Mouse (Mus musculus): ENCODE results near the gene Pgghg. TPM values are rescaled to one million over a fixed set of nuclear protein-coding genes. Genes with fewer than 3 reads are reported as not detected.

The Pgghg gene
- polyA plus RNA-seq, 1 experiment from 2014 or later: 6.3 TPM

DNA sequence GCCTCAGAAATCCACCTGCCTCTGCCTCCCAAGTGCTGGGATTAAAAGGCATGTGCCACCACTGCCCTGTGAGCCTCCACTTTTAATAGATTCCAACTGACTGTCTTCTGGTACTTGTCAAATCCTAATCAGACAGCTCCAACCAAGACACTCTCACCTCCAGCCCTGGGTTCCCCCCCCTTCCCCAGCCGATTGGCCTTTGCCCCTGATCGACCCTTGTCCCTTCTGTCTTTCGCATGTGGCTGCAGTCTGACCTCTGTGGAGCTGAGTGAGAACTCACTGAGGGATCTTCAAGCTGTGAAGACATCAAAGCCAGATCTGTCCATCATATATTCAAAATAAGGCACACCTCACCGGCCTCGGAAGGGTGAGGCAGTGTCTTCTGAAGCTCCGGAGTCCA, 14.0 kb upstream of the Pgghg start:
- H3K4me3 ChIP-seq (replicated peaks): no peak overlapping the region
- H3K4me2 ChIP-seq: no peak overlapping the region
- peaks cover 41% of the 10 kb centered on the region for H3K27me3 ChIP-seq (replicated peaks)
- 88% methylated on average over 6 of the region's 6 CpGs for WGBS
- no peaks in the 10 kb centered on the region for H3K36me3 ChIP-seq
- no peak for ATAC-seq (ENCODE audit: low FRiP score)
- no peak overlapping the region for H3K27ac ChIP-seq (replicated peaks)
- no peaks in the 10 kb centered on the region for H3K9me3 ChIP-seq (replicated peaks)
- H3K4me1 ChIP-seq: peaks cover 17% of the 10 kb centered on the region
- no peak overlapping the region for H3K9ac ChIP-seq (replicated peaks)

DNA sequence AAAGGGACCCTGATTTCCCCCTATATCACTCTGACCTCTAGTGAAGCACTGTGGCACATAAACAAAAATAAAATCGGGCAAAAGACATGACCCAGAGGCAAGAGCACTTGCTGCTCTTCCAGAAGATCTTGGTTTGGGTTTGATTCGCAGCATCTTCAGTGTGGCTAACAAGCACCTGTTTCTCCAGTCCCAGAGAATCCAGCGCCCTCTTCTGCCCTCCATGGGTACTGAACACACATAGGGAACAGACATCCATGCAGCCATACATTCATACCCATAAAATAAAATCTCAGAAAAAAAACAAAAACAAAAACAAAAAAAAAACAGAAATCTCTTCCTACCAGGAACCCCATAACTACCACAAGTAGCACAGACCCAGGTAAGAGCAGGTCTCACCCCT, 2.8 kb upstream of the Pgghg start:
- WGBS: 54% methylated on average over 3 of the region's 3 CpGs

DNA sequence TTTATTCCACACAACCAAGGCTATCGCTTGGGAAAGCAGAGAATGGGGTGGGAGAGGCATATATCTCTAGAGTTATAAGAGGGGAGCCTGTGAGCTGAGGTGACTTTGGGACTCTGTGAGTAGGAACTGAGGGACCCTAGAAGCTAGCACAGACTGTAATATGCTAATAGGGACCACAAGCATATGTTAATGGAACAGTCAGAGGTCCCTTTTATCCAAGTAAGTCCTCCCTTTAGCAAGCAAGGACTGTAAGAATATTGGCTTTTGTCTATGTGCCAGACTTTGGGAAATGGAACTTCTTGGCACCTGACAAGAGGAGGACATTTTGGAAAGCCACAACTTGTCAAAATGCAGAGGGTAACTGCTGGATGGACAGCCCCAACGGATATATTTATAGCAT, 2.3 kb upstream of the Pgghg start:
- H3K9me3 ChIP-seq (replicated peaks): no peaks in the 10 kb centered on the region
- 19% methylated on average over 2 of the region's 2 CpGs for WGBS
- H3K9ac ChIP-seq (replicated peaks): no peak overlapping the region
- H3K4me1 ChIP-seq: peaks cover 27% of the 10 kb centered on the region
- no peak for ATAC-seq (ENCODE audit: low FRiP score)
- H3K4me2 ChIP-seq: no peak overlapping the region
- H3K36me3 ChIP-seq: no peaks in the 10 kb centered on the region
- peak overlapping the region; percentile 48; the same call in 1 of the 2 replicates for H3K27ac ChIP-seq (replicated peaks)
- no peak overlapping the region for H3K4me3 ChIP-seq (replicated peaks)
- 0 out of 2 replicates have a peak, but pooled peaks cover 4% of the 10 kb centered on the region for H3K27me3 ChIP-seq (replicated peaks)

More for the DNA sequence above, 2.8 kb upstream of the Pgghg start:
- Histone ChIP-seq H3K27ac (replicated peaks) (no peak overlapping the region), H3K27me3 (replicated peaks) (0 out of 2 replicates have a peak, but pooled peaks cover 4% of the 10 kb centered on the region), H3K4me3 (replicated peaks) (no peak overlapping the region), H3K4me1 (peaks cover 27% of the 10 kb centered on the region), H3K9me3 (replicated peaks) (no peaks in the 10 kb centered on the region), H3K9ac (replicated peaks) (no peak overlapping the region), H3K4me2 (no peak overlapping the region), H3K36me3 (no peaks in the 10 kb centered on the region)
- no peak for ATAC-seq (ENCODE audit: low FRiP score)

DNA sequence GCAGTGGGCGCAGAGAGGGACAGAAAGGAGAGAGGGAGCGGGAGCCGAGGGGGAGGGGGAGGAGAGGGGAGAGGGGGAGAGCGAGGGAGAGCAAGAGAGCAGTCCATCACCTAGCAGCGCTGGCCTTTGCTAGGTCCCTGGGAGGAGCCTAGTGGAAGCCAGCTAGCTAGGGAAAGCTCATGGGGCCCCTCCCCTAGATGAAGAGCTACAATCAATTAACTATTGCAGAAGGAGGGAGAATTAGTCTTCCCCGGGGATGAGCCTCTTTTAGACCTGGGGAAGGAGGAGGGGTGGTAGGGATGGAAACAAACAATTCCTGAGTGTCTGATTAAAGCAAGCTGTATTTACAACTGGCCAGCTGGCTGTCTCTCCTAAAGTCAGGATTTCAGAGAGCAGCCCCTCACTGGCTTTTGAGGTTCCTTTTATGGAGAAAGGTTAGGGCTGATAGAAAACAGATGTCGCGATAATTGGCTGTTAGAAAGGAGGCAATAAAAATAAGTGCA, 1.5 kb upstream of the Pgghg start:
- H3K27ac ChIP-seq (replicated peaks): peak overlapping the region; percentile 48

DNA sequence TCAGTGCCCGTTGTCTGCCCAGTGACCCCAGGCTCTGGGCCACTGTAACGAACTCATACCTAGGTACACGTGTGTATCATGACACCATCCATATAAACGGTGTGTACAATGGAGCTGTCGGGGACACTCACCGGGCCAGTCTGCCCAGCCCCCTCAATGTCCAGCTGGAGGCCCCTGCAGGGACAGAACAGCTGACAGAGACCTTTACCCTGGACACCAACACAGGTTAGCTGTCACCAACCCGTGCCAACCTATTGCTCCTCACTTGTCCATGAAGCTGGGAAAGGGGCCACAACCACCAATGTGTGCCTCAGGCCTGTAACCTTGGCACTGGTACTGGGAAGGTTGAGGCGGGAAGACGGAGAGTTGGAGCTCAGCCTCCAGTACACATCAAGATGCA, 1.1 kb downstream of the Pgghg start:
- WGBS: 67% methylated on average over 9 of the region's 9 CpGs
- peak overlapping the region; percentile 77 for H3K27ac ChIP-seq (replicated peaks)
- no peaks in the 10 kb centered on the region for H3K27me3 ChIP-seq (replicated peaks)
- H3K9me3 ChIP-seq (replicated peaks): no peaks in the 10 kb centered on the region
- peaks cover 27% of the 10 kb centered on the region for H3K4me1 ChIP-seq
- H3K36me3 ChIP-seq: no peaks in the 10 kb centered on the region
- H3K4me3 ChIP-seq (replicated peaks): peak overlapping the region; percentile 42
- peak overlapping the region; percentile 58 for H3K4me2 ChIP-seq
- ATAC-seq (ENCODE audit: low FRiP score): no peak
- 0 out of 2 replicates have a peak overlapping the region, but pooled peaks have one; percentile 40 for H3K9ac ChIP-seq (replicated peaks)

More for the DNA sequence above, 1.5 kb upstream of the Pgghg start:
- peaks cover 27% of the 10 kb centered on the region for H3K4me1 ChIP-seq
- 0 out of 2 replicates have a peak, but pooled peaks cover 4% of the 10 kb centered on the region for H3K27me3 ChIP-seq (replicated peaks)
- H3K4me2 ChIP-seq: peak overlapping the region; percentile 33
- no peaks in the 10 kb centered on the region for H3K36me3 ChIP-seq
- no peak overlapping the region for H3K9ac ChIP-seq (replicated peaks)
- H3K9me3 ChIP-seq (replicated peaks): no peaks in the 10 kb centered on the region
- ATAC-seq (ENCODE audit: low FRiP score): peak; percentile 75
- 2% methylated on average over 8 of the region's 8 CpGs for WGBS
- no peak overlapping the region for H3K4me3 ChIP-seq (replicated peaks)

DNA sequence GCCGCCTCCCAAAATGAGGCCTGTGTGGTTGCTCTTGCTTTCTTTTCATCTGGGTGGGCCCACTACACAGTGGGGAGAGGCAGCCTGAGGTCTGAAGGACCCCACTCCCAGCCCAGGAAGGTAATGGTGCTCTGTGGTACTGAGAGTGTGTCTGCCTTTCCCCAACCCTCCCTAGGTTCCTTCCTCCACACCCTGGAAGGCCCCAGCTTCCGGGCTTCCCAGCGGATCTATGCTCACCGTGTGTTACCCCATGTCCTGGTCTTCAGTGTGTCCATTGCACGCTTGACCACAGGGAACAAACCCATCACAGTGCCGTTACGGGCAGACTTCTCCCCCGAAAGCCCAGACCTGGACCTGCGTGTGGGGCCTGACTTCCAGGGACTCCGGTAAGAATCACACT, 1.6 kb downstream of the Pgghg start:
- Histone ChIP-seq H3K4me1 (peaks cover 27% of the 10 kb centered on the region), H3K9ac (replicated peaks) (no peak overlapping the region), H3K9me3 (replicated peaks) (no peaks in the 10 kb centered on the region), H3K36me3 (no peaks in the 10 kb centered on the region), H3K27ac (replicated peaks) (no peak overlapping the region), H3K27me3 (replicated peaks) (no peaks in the 10 kb centered on the region), H3K4me2 (no peak overlapping the region), H3K4me3 (replicated peaks) (no peak overlapping the region)
- ATAC-seq (ENCODE audit: low FRiP score): no peak
- 92% methylated on average over 10 of the region's 10 CpGs for WGBS

DNA sequence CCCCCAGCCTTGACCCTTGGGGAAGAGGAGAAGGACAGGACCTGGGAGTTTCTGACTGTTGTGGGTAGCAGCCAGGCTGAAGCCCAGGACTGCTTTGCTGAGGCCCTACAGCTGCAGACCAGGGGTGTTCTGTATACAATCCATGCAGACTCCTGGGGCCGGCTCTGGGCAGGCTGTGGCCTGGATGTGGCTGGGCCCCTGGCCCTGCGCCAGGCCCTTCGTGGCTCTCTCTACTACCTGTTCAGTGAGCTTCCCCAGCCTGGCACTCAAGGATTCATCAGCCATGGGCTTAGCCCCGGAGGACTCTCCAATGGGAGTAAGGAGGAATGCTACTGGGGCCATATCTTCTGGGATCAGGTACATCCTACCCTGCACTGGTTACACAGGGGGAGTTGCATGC, 2.2 kb downstream of the Pgghg start:
- ATAC-seq (ENCODE audit: low FRiP score): no peak
- WGBS: 83% methylated on average over 4 of the region's 4 CpGs

DNA sequence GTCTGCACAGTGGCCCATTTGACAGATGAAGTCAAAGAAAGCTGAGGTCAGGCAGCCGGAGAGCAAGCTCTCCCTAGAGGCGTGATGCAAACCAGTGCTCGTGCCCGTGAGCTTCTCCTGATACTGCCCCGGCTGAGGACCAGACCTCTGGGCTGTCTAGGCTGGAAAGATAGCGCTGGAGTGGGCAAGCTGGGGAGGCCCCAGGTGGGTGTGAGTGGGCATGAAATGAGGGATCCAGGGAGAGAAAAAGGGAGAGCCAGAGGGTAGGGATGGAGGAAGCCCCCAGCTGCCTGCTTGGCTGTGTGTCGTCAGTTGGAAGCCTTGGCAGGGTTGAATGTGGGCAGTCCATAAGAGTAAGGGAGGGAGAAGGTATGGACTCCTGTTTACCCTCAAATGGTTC, 3.0 kb downstream of the Pgghg start:
- no peaks in the 10 kb centered on the region for H3K36me3 ChIP-seq
- no peak overlapping the region for H3K4me2 ChIP-seq
- WGBS: 92% methylated on average over 7 of the region's 7 CpGs
- no peak overlapping the region for H3K9ac ChIP-seq (replicated peaks)
- H3K27ac ChIP-seq (replicated peaks): no peak overlapping the region
- no peaks in the 10 kb centered on the region for H3K27me3 ChIP-seq (replicated peaks)
- no peak overlapping the region for H3K4me3 ChIP-seq (replicated peaks)
- no peak for ATAC-seq (ENCODE audit: low FRiP score)
- no peaks in the 10 kb centered on the region for H3K9me3 ChIP-seq (replicated peaks)
- peaks cover 25% of the 10 kb centered on the region for H3K4me1 ChIP-seq

More for the DNA sequence above, 2.2 kb downstream of the Pgghg start:
- no peak overlapping the region for H3K4me3 ChIP-seq (replicated peaks)
- peaks cover 27% of the 10 kb centered on the region for H3K4me1 ChIP-seq
- no peak overlapping the region for H3K27ac ChIP-seq (replicated peaks)
- no peaks in the 10 kb centered on the region for H3K9me3 ChIP-seq (replicated peaks)
- H3K9ac ChIP-seq (replicated peaks): no peak overlapping the region
- no peaks in the 10 kb centered on the region for H3K27me3 ChIP-seq (replicated peaks)
- H3K36me3 ChIP-seq: no peaks in the 10 kb centered on the region
- H3K4me2 ChIP-seq: no peak overlapping the region

DNA sequence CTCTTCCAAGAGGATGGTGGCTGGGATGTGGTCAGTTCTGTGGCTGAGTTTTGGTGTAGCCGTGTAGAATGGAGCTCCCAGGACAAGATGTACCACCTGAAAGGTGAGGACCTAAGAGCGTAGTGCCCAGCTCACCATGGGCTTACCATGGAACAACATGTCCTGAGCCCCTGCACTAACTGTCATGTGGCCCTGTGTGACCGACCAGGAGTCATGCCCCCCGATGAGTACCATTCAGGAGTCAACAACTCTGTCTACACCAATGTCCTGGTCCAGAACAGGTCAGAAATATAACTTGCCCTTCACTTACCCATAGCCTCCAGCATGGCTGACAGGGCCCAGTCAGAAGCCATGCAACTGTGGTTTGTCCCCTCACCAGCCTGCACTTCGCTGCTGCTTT, 4.1 kb downstream of the Pgghg start:
- H3K27ac ChIP-seq (replicated peaks): no peak overlapping the region
- ATAC-seq (ENCODE audit: low FRiP score): no peak
- H3K4me2 ChIP-seq: no peak overlapping the region
- H3K9me3 ChIP-seq (replicated peaks): no peaks in the 10 kb centered on the region
- WGBS: 93% methylated on average over 5 of the region's 5 CpGs
- no peaks in the 10 kb centered on the region for H3K36me3 ChIP-seq
- no peak overlapping the region for H3K9ac ChIP-seq (replicated peaks)
- no peaks in the 10 kb centered on the region for H3K27me3 ChIP-seq (replicated peaks)
- H3K4me3 ChIP-seq (replicated peaks): no peak overlapping the region
- H3K4me1 ChIP-seq: peaks cover 15% of the 10 kb centered on the region

DNA sequence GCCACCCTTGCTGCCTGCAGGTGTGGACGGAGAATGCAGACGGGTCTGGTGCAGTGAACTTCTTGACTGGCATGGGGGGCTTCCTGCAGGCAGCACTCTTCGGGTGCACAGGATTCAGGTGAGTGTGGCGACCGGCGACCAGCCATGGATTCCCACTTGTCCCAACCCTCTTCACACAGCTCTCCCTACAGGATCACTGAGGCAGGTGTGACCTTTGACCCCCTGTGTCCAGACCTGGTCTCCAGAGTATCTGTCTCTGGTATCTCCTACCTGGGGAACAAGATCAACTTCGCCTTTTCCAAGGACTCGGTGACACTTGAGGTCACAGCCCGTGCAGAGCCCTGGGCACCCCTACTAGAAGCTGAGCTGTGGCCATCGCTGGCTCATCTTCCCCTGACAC, 5.1 kb downstream of the Pgghg start:
- Histone ChIP-seq H3K27ac (replicated peaks) (no peak overlapping the region), H3K4me1 (peaks cover 17% of the 10 kb centered on the region), H3K4me2 (no peak overlapping the region), H3K9me3 (replicated peaks) (no peaks in the 10 kb centered on the region), H3K27me3 (replicated peaks) (no peaks in the 10 kb centered on the region), H3K9ac (replicated peaks) (no peak overlapping the region), H3K36me3 (no peaks in the 10 kb centered on the region), H3K4me3 (replicated peaks) (no peak overlapping the region)
- ATAC-seq (ENCODE audit: low FRiP score): no peak
- WGBS: 90% methylated on average over 10 of the region's 10 CpGs

DNA sequence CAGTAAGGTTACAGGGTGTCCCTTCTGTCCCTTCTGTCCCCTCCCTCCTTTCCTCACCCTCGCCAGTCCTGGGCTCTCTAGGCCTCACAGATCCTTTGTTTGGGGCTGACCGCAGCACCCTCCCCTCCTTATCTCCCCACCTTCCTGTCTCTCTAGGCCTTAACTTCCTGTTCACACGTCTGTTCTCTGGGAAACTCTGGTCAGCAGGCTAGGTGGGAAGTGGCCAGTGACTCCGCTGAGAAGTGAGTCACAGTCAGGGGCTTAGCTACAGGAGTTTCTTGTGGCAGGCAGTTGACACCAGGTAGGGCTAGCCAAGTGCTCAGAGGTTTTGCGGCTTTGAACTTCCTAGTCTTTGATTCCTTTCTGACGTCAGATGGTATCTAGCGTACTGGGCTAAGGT, 5.8 kb downstream of the Pgghg start:
- Histone ChIP-seq H3K36me3 (no peaks in the 10 kb centered on the region), H3K27ac (replicated peaks) (no peak overlapping the region), H3K4me2 (no peak overlapping the region), H3K27me3 (replicated peaks) (no peaks in the 10 kb centered on the region), H3K4me3 (replicated peaks) (no peak overlapping the region), H3K9ac (replicated peaks) (no peak overlapping the region), H3K9me3 (replicated peaks) (no peaks in the 10 kb centered on the region), H3K4me1 (peaks cover 13% of the 10 kb centered on the region; the same call in 1 of the 2 replicates)
- WGBS: 76% methylated on average over 7 of the region's 7 CpGs
- ATAC-seq (ENCODE audit: low FRiP score): no peak

DNA sequence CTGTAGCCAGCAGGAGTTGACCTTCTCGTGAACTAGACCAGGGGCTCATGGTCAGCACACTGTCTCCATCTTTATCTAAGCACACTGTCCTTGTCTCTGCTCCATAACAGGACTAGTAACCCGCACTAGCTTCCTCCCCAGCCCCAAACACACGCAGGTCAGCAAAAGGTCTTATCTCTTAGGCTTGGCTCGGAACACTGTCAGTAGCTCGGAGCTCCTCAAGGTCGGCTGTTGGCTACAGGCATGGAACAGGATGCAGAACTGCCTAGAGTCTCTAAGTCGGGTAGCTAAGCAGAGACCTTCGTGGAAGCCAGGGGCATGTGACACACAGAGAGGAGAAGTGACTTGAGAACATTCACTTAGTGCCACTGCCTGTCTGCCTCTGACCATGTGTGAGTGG, 7.0 kb downstream of the Pgghg start:
- no peak overlapping the region for H3K4me3 ChIP-seq (replicated peaks)
- H3K27me3 ChIP-seq (replicated peaks): no peaks in the 10 kb centered on the region
- H3K4me2 ChIP-seq: no peak overlapping the region
- H3K27ac ChIP-seq (replicated peaks): no peak overlapping the region
- no peaks in the 10 kb centered on the region for H3K36me3 ChIP-seq
- no peak for ATAC-seq (ENCODE audit: low FRiP score)
- no peak overlapping the region for H3K9ac ChIP-seq (replicated peaks)
- 88% methylated on average over 8 of the region's 8 CpGs for WGBS
- no peaks in the 10 kb centered on the region for H3K9me3 ChIP-seq (replicated peaks)
- peaks cover 10% of the 10 kb centered on the region; the same call in 1 of the 2 replicates for H3K4me1 ChIP-seq

Data from neural tube, embryonic 15.5 days (tissue).